Mouse (Mus musculus): ENCODE measurements at regions not wholly inside any gene's neighbourhood (a gene's known extent, or its start where the extent isn't known, plus 50 kb on each side); places are given as distances from the start of the nearest gene placed in this dataset.

DNA sequence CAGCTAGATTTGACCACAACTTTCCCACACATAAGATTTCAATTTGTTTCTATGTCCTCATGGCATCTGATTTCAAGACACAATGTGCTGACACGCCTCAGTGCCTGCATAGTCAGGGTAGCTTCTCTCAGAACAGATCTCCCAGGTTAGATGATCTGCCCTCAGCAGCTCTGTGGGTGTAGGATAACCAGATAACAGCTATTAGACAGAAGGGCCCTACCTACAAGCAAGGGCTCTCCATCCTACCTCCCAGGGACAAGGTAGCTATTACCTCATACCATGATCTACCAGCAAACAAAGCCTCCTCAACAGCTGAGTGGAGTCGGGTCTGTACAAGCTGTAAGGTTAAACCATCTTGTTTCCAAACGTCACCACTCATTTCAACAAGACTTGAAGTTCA is 278.4 kb upstream of the Irx1 start:
- TF ChIP-seq GATA1 (IDR thresholded peaks at IDR 0.05; ENCODE audit: borderline replicate concordance, low read length) (no peak), FLI1 (IDR thresholded peaks at IDR 0.05; ENCODE audit: low read length) (no peak)
